Mouse (Mus musculus): Measurements from ENCODE around the gene Edrf1.

- TF ChIP-seq CTCF (IDR thresholded peaks at IDR 0.05; ENCODE audit: control insufficient read depth, insufficient read depth, low read length) (no peak), POLR2A (IDR thresholded peaks at IDR 0.05; ENCODE audit: borderline replicate concordance, control insufficient read depth, low read depth, low read length) (no peak)
Observed at GRCm38 (mm10) chr7:133707301-133707700, 70.0 kb downstream of the Edrf1 start.
